Mouse (Mus musculus): Measurements from ENCODE around the gene Pjvk.

DNA sequence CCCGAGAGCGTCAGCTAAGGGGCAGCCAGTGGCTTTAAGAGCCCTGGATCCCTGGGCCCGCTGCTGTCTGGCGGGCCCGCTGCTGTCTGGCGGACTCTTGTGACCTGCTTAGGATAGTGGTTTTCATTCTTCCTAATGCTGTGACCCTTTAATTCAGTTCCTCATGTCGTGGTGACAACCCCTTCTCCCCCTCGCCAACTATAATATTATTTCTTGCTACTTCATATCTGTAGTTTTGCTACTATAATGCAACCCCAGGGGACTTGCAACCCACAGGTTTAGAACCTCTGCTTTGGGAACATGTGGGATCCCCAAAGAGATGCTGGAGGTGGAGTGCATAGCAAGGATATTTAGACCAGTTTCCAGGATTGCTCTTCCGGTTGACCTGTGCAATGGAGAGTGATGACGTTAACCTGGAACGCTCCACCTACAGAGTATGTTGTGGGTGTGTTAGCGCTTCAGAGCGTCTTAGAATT, 428 bp downstream of the Pjvk start:
- TF ChIP-seq POLR2A (IDR thresholded peaks at IDR 0.05; ENCODE audit: borderline replicate concordance, extremely low read depth, low read depth, low read length) (no peak), CTCF (IDR thresholded peaks at IDR 0.05; ENCODE audit: insufficient read depth, low read length) (no peak)

Measured in lung, adult 2 months (tissue).